In genomic region chr11:5098035-5098735, GRCm38 (mm10) we compare ENCODE assay signal across 8 mouse cellular contexts. TPM values are rescaled to one million over a fixed set of nuclear protein-coding genes. Genes with fewer than 3 reads are reported as not detected.
DNase-seq lines count a peak whose midpoint lies in the region; ATAC-seq and TF ChIP-seq lines count a peak whose summit lies in the region.

No protein-coding gene starts in this region.

- H3K9me3 ChIP-seq in forebrain, embryonic 16.5 days (ENCODE audit: control insufficient read depth, low read length), result no peaks in the 10 kb centered on the region
- H3K9me3 ChIP-seq in intestine, embryonic 15.5 days, result no peaks in the 10 kb centered on the region
- H3K9me3 ChIP-seq in limb, embryonic 12.5 days, result no peaks in the 10 kb centered on the region
- no peaks in the 10 kb centered on the region for H3K9me3 ChIP-seq in midbrain, embryonic 14.5 days (ENCODE audit: control insufficient read depth, low read length)
- H3K9me3 ChIP-seq in stomach, embryonic 16.5 days (replicated peaks; ENCODE audit: control insufficient read depth, low read length), result no peaks in the 10 kb centered on the region

- H3K27ac ChIP-seq in left cerebral cortex, adult 2 months, result peak overlapping the region; percentile 100
- peak overlapping the region; percentile 96 for H3K27ac ChIP-seq in forebrain, embryonic 16.5 days (ENCODE audit: low read length)
- peak overlapping the region; percentile 96 for H3K27ac ChIP-seq in intestine, embryonic 15.5 days
- peak overlapping the region; percentile 97 for H3K27ac ChIP-seq in limb, embryonic 12.5 days
- H3K27ac ChIP-seq in midbrain, embryonic 14.5 days (replicated peaks; ENCODE audit: low read depth, low read length), result peak overlapping the region; percentile 99
- peak overlapping the region; percentile 98 for H3K27ac ChIP-seq in stomach, embryonic 16.5 days (ENCODE audit: low read length)

- no peaks in the 10 kb centered on the region for H3K36me3 ChIP-seq in forebrain, embryonic 16.5 days (ENCODE audit: control insufficient read depth, insufficient read depth)
- H3K36me3 ChIP-seq in intestine, embryonic 15.5 days, result no peaks in the 10 kb centered on the region
- peaks cover 8% of the 10 kb centered on the region for H3K36me3 ChIP-seq in limb, embryonic 12.5 days
- H3K36me3 ChIP-seq in midbrain, embryonic 14.5 days (ENCODE audit: control insufficient read depth, insufficient read depth, low read length), result 0 out of 2 replicates have a peak, but pooled peaks cover 3% of the 10 kb centered on the region
- H3K36me3 ChIP-seq in stomach, embryonic 16.5 days (ENCODE audit: control insufficient read depth, insufficient read depth, low read length), result no peaks in the 10 kb centered on the region

- peak overlapping the region; percentile 92 for H3K9ac ChIP-seq in forebrain, embryonic 16.5 days (replicated peaks; ENCODE audit: low read depth, low read length)
- peak overlapping the region; percentile 99 for H3K9ac ChIP-seq in intestine, embryonic 15.5 days
- H3K9ac ChIP-seq in limb, embryonic 12.5 days (replicated peaks), result peak overlapping the region; percentile 99
- H3K9ac ChIP-seq in midbrain, embryonic 14.5 days (replicated peaks; ENCODE audit: low read length), result peak overlapping the region; percentile 94
- peak overlapping the region; percentile 100 for H3K9ac ChIP-seq in stomach, embryonic 16.5 days (ENCODE audit: low read length)

- peak overlapping the region; percentile 89 for H3K4me2 ChIP-seq in forebrain, embryonic 16.5 days (ENCODE audit: low read length)
- peak overlapping the region; percentile 74 for H3K4me2 ChIP-seq in intestine, embryonic 15.5 days (replicated peaks)
- peak overlapping the region; percentile 92 for H3K4me2 ChIP-seq in limb, embryonic 12.5 days
- H3K4me2 ChIP-seq in midbrain, embryonic 14.5 days (ENCODE audit: low read length), result peak overlapping the region; percentile 91
- H3K4me2 ChIP-seq in stomach, embryonic 16.5 days (ENCODE audit: low read depth, low read length), result peak overlapping the region; percentile 83

- H3K27me3 ChIP-seq in forebrain, embryonic 16.5 days (replicated peaks; ENCODE audit: control insufficient read depth, insufficient read depth, low read length), result no peaks in the 10 kb centered on the region
- no peaks in the 10 kb centered on the region for H3K27me3 ChIP-seq in intestine, embryonic 15.5 days (replicated peaks)
- H3K27me3 ChIP-seq in limb, embryonic 12.5 days, result no peaks in the 10 kb centered on the region
- no peaks in the 10 kb centered on the region for H3K27me3 ChIP-seq in midbrain, embryonic 14.5 days (ENCODE audit: control insufficient read depth, insufficient read depth, low read length)
- H3K27me3 ChIP-seq in stomach, embryonic 16.5 days (ENCODE audit: control insufficient read depth, insufficient read depth, low read length), result no peaks in the 10 kb centered on the region

- intact Hi-C loops in left cerebral cortex, adult 2 months (cut with DNase I), result loop anchor here (5.0 kb wide), 1 partner anchor 664 kb away; the partner anchor contains the start of gene Urgcp

- peak overlapping the region; percentile 85 for H3K4me3 ChIP-seq in left cerebral cortex, adult 2 months
- H3K4me3 ChIP-seq in forebrain, embryonic 16.5 days (replicated peaks; ENCODE audit: low read length), result peak overlapping the region; percentile 88
- peak overlapping the region; percentile 99 for H3K4me3 ChIP-seq in intestine, embryonic 15.5 days (replicated peaks)
- H3K4me3 ChIP-seq in limb, embryonic 12.5 days (replicated peaks), result peak overlapping the region; percentile 100
- peak overlapping the region; percentile 100 for H3K4me3 ChIP-seq in midbrain, embryonic 14.5 days (replicated peaks; ENCODE audit: low read depth, low read length)
- peak overlapping the region; percentile 97 for H3K4me3 ChIP-seq in stomach, embryonic 16.5 days (replicated peaks; ENCODE audit: low read length)

- peaks cover 31% of the 10 kb centered on the region for H3K4me1 ChIP-seq in forebrain, embryonic 16.5 days (replicated peaks; ENCODE audit: control insufficient read depth, insufficient read depth, low read length)
- H3K4me1 ChIP-seq in intestine, embryonic 15.5 days (replicated peaks), result peaks cover 23% of the 10 kb centered on the region
- peaks cover 41% of the 10 kb centered on the region for H3K4me1 ChIP-seq in limb, embryonic 12.5 days (replicated peaks)
- H3K4me1 ChIP-seq in midbrain, embryonic 14.5 days (ENCODE audit: control insufficient read depth, insufficient read depth, low read length), result peaks cover 39% of the 10 kb centered on the region
- H3K4me1 ChIP-seq in stomach, embryonic 16.5 days (ENCODE audit: control insufficient read depth, insufficient read depth, low read length), result peaks cover 36% of the 10 kb centered on the region

- ATAC-seq in forebrain, embryonic 16.5 days, result no peak; the same call in 1 of the 2 replicates
- ATAC-seq in intestine, embryonic 15.5 days, result no peak
- ATAC-seq in limb, embryonic 12.5 days (ENCODE audit: insufficient number of reproducible peaks, insufficient read depth, low FRiP score, low TSS enrichment, low read depth), result no peak
- no peak for ATAC-seq in midbrain, embryonic 14.5 days (ENCODE audit: low FRiP score, low TSS enrichment)
- no peak; the same call in 1 of the 2 replicates for ATAC-seq in stomach, embryonic 16.5 days (ENCODE audit: insufficient read depth, low FRiP score)

- no peak for TF ChIP-seq CTCF in left cerebral cortex, adult 2 months (IDR thresholded peaks at IDR 0.05)

- under 1% methylated on average over 44 of the region's 44 CpGs for WGBS in forebrain, embryonic 16.5 days
- under 1% methylated on average over 44 of the region's 44 CpGs for WGBS in intestine, embryonic 15.5 days
- WGBS in limb, embryonic 12.5 days, result under 1% methylated on average over 44 of the region's 44 CpGs
- under 1% methylated on average over 44 of the region's 44 CpGs for WGBS in midbrain, embryonic 14.5 days
- WGBS in stomach, embryonic 16.5 days, result under 1% methylated on average over 44 of the region's 44 CpGs

- peak; percentile 58 to 61 for DNase-seq in left cerebral cortex, adult 2 months (ENCODE audit: extremely low spot score in 1 of 2, low spot score in 2 of 2)
- DNase-seq in left cerebral cortex, adult 11 months (ENCODE audit: low spot score), result no peak
- peak; percentile 61 to 65 for DNase-seq in cerebellum, adult 18-20 months
- DNase-seq in midbrain, embryonic 14.5 days, result peak; percentile 54

RNA-seq across cellular contexts. Expression of gene Rhbdd3, which starts 0.5 kb away (rescaled TPM):
- total RNA-seq in left cerebral cortex, adult 2 months (2021), result 10 to 100 TPM; 23.7 to 28.0 TPM
- 25.1 and 33.0 TPM in 2 replicates for polyA plus RNA-seq in forebrain, embryonic 16.5 days (2015; fragmentation: Nextera tagmentation; extraction: Ambion mirVana)
- 27.5 and 30.0 TPM in 2 replicates for polyA plus RNA-seq in intestine, embryonic 15.5 days (2015; fragmentation: Nextera tagmentation; extraction: Ambion mirVana)
- polyA plus RNA-seq in limb, embryonic 12.5 days (2016; fragmentation: Nextera tagmentation; extraction: Ambion mirVana), result 23.2 and 24.8 TPM in 2 replicates
- 34.5 and 45.4 TPM in 2 replicates for polyA plus RNA-seq in midbrain, embryonic 14.5 days (2014; fragmentation: Nextera tagmentation; extraction: Ambion mirVana)
- polyA plus RNA-seq in stomach, embryonic 16.5 days (2015; fragmentation: Nextera tagmentation; extraction: Ambion mirVana), result 24.8 and 25.2 TPM in 2 replicates

RNA-seq across cellular contexts. Expression of gene Ewsr1, which starts 0.9 kb away (rescaled TPM):
- 100 to 1,000 TPM; 309 to 316 TPM for total RNA-seq in left cerebral cortex, adult 2 months (2021)
- polyA plus RNA-seq in forebrain, embryonic 16.5 days (2015; fragmentation: Nextera tagmentation; extraction: Ambion mirVana), result 809 and 814 TPM in 2 replicates
- polyA plus RNA-seq in intestine, embryonic 15.5 days (2015; fragmentation: Nextera tagmentation; extraction: Ambion mirVana), result 571 and 594 TPM in 2 replicates
- polyA plus RNA-seq in limb, embryonic 12.5 days (2016; fragmentation: Nextera tagmentation; extraction: Ambion mirVana), result 1,006 and 1,007 TPM in 2 replicates
- 346 and 428 TPM in 2 replicates for polyA plus RNA-seq in midbrain, embryonic 14.5 days (2014; fragmentation: Nextera tagmentation; extraction: Ambion mirVana)
- 530 and 537 TPM in 2 replicates for polyA plus RNA-seq in stomach, embryonic 16.5 days (2015; fragmentation: Nextera tagmentation; extraction: Ambion mirVana)

RNA-seq across cellular contexts. Expression of gene Gas2l1, which starts 33.1 kb away (rescaled TPM):
- 10 to 100 TPM; 92.1 to 95.3 TPM for total RNA-seq in left cerebral cortex, adult 2 months (2021)
- polyA plus RNA-seq in forebrain, embryonic 16.5 days (2015; fragmentation: Nextera tagmentation; extraction: Ambion mirVana), result 17.2 and 18.4 TPM in 2 replicates
- polyA plus RNA-seq in intestine, embryonic 15.5 days (2015; fragmentation: Nextera tagmentation; extraction: Ambion mirVana), result 28.2 and 28.5 TPM in 2 replicates
- polyA plus RNA-seq in limb, embryonic 12.5 days (2016; fragmentation: Nextera tagmentation; extraction: Ambion mirVana), result 40.5 and 44.9 TPM in 2 replicates
- 19.7 and 22.1 TPM in 2 replicates for polyA plus RNA-seq in midbrain, embryonic 14.5 days (2014; fragmentation: Nextera tagmentation; extraction: Ambion mirVana)
- 11.0 and 14.1 TPM in 2 replicates for polyA plus RNA-seq in stomach, embryonic 16.5 days (2015; fragmentation: Nextera tagmentation; extraction: Ambion mirVana)

RNA-seq across cellular contexts. Expression of gene Rasl10a, which starts 40.3 kb away (rescaled TPM):
- 10 to 100 TPM; 71.6 to 84.3 TPM for total RNA-seq in left cerebral cortex, adult 2 months (2021)
- 0.45 and 0.76 TPM in 2 replicates for polyA plus RNA-seq in forebrain, embryonic 16.5 days (2015; fragmentation: Nextera tagmentation; extraction: Ambion mirVana)
- 0.68 and 0.90 TPM in 2 replicates for polyA plus RNA-seq in intestine, embryonic 15.5 days (2015; fragmentation: Nextera tagmentation; extraction: Ambion mirVana)
- polyA plus RNA-seq in limb, embryonic 12.5 days (2016; fragmentation: Nextera tagmentation; extraction: Ambion mirVana), result 2.8 and 3.2 TPM in 2 replicates
- polyA plus RNA-seq in midbrain, embryonic 14.5 days (2014; fragmentation: Nextera tagmentation; extraction: Ambion mirVana), result 0.33 and 1.3 TPM in 2 replicates
- polyA plus RNA-seq in stomach, embryonic 16.5 days (2015; fragmentation: Nextera tagmentation; extraction: Ambion mirVana), result 0.49 and 1.8 TPM in 2 replicates

RNA-seq across cellular contexts. Expression of gene Emid1, which starts 53.9 kb away (rescaled TPM):
- total RNA-seq in left cerebral cortex, adult 2 months (2021), result 1 to 10 TPM; 6.2 to 8.1 TPM
- 22.4 and 27.3 TPM in 2 replicates for polyA plus RNA-seq in forebrain, embryonic 16.5 days (2015; fragmentation: Nextera tagmentation; extraction: Ambion mirVana)
- 94.4 and 105 TPM in 2 replicates for polyA plus RNA-seq in intestine, embryonic 15.5 days (2015; fragmentation: Nextera tagmentation; extraction: Ambion mirVana)
- 16.4 and 18.2 TPM in 2 replicates for polyA plus RNA-seq in limb, embryonic 12.5 days (2016; fragmentation: Nextera tagmentation; extraction: Ambion mirVana)
- polyA plus RNA-seq in midbrain, embryonic 14.5 days (2014; fragmentation: Nextera tagmentation; extraction: Ambion mirVana), result 7.9 and 9.8 TPM in 2 replicates
- polyA plus RNA-seq in stomach, embryonic 16.5 days (2015; fragmentation: Nextera tagmentation; extraction: Ambion mirVana), result 59.1 and 60.4 TPM in 2 replicates
